Mouse (Mus musculus) heart, embryonic 16.5 days (tissue): Measurements from ENCODE around the gene Maneal. TPM values are rescaled to one million over a fixed set of nuclear protein-coding genes. Genes with fewer than 3 reads are reported as not detected.

ENCODE experiments used
- ATAC-seq: fragments of 200-750 bp; cut with Nextera tagmentation; replicated peaks from 2 replicates; pipeline ENCODE4 v1.8.0; 2017; ENCODE audit warnings: moderate number of reproducible peaks; ENCODE audit not compliant: insufficient read depth, low FRiP score; ENCODE audit errors: extremely low read depth
- H3K27ac ChIP-seq: fragments of 300-500 bp; sonication (generic); 2 replicates; pipeline ENCODE4 v1.5.1; 2014; ENCODE audit warnings: mild to moderate bottlenecking, low read length, control low read depth, moderate library complexity
- H3K27me3 ChIP-seq: fragments of 300-500 bp; sonication (generic); 2 replicates; pipeline ENCODE4 v1.6.1; 2014; ENCODE audit warnings: low read length, mixed read lengths; ENCODE audit not compliant: control insufficient read depth, insufficient read depth
- H3K36me3 ChIP-seq: fragments of 300-500 bp; sonication (generic); 2 replicates; pipeline ENCODE4 v1.6.1; 2014; ENCODE audit not compliant: control insufficient read depth, insufficient read depth
- H3K4me1 ChIP-seq: fragments of 300-500 bp; sonication (generic); 2 replicates; pipeline ENCODE4 v1.6.1; 2014; ENCODE audit warnings: low read length, mixed read lengths; ENCODE audit not compliant: control insufficient read depth, insufficient read depth
- H3K4me2 ChIP-seq: fragments of 300-500 bp; sonication (generic); 2 replicates; pipeline ENCODE4 v1.6.1; 2014; ENCODE audit warnings: low read depth, mild to moderate bottlenecking, control low read depth, low read length
- H3K4me3 ChIP-seq: fragments of 300-500 bp; sonication (generic); 2 replicates; pipeline ENCODE4 v1.5.1; 2014; ENCODE audit warnings: mild to moderate bottlenecking, control low read depth, low read length
- H3K9ac ChIP-seq: fragments of 300-500 bp; sonication (generic); 2 replicates; pipeline ENCODE4 v1.6.1; 2014; ENCODE audit warnings: low read length, control low read depth
- H3K9me3 ChIP-seq: fragments of 300-500 bp; sonication (generic); replicated peaks from 2 replicates; pipeline ENCODE4 v1.6.1; 2016; ENCODE audit warnings: low read length; ENCODE audit not compliant: control insufficient read depth
- WGBS: fragments of 180-500 bp; shearing (Covaris S2); extraction: QIAGEN DNeasy Blood & Tissue Kit; methylation state at CpG from one replicate; pipeline ENCODE4 v1.1.7; 2014; 5-methylcytosine and 5-hydroxymethylcytosine counted together
- polyA plus RNA-seq: library from polyadenylated mRNA; unstranded; fragments of >200 nt; fragmentation: Nextera tagmentation; extraction: Ambion mirVana; gene quantifications from 2 replicates; pipeline ENCODE4 v1.2.1, GENCODE M21; 2015

Maneal gene
- polyA plus RNA-seq, 1 experiment from 2014 or later: 0.07 TPM

DNA sequence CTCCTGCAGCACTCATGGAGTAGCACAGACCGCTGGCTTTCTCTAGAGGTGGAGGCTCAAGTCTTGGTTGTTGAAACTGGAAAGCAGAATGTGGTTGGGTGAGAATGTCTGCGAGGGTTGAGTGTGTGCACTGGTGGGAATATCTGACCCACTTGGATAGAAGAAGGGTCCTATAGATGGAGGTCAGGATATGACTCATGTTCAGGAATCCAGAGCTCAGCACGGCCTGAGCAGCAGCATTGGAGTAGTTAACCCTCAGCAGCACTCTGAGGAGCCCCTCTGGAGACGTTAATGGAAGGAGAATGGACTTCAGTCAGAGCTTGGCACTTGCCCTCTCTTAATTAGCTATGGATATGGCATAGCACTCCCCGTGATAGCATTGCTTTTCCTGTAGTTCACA is 32.3 kb downstream of the Maneal start:
- no peak for ATAC-seq
- H3K36me3 ChIP-seq: peaks cover 14% of the 10 kb centered on the region; the same call in 1 of the 2 replicates

DNA sequence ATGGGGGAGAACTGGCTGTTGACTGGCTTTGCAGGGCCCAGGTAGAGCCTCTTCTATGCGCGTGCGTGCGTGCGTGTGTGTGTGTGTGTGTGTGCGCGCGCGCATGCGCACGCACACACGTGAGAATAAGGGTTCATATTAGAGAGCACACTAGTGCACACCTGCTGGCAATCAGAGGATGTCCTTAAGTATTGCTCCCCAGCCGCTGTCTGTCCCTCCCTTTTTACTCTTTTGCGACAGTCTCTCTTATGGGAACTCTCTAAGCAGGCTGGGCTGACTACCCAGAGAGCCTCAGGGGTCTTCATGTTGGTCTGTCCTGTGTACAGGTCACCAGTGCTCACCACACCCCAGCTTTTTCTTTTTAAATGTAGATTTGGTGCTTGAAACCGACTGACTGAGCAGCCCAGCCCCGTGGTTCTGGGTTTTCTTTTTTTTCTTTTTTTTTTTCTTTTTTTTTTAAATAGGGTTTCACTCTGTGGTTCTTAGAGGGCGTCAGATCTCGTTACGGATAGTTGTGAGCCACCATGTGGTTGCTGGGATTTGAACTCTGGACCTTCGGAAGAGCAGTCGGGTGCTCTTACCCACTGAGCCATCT is 36.5 kb downstream of the Maneal start:
- no peak for ATAC-seq
- no peak overlapping the region for H3K4me2 ChIP-seq
- no peak overlapping the region for H3K4me3 ChIP-seq
- H3K27ac ChIP-seq: no peak overlapping the region
- no peak overlapping the region for H3K9ac ChIP-seq
- H3K27me3 ChIP-seq: no peaks in the 10 kb centered on the region
- WGBS: 94% methylated on average over 21 of the region's 21 CpGs
- H3K36me3 ChIP-seq: peaks cover 22% of the 10 kb centered on the region
- H3K9me3 ChIP-seq: no peaks in the 10 kb centered on the region
- no peaks in the 10 kb centered on the region for H3K4me1 ChIP-seq

More for the DNA sequence above, 32.3 kb downstream of the Maneal start:
- no peaks in the 10 kb centered on the region for H3K27me3 ChIP-seq
- H3K4me2 ChIP-seq: no peak overlapping the region
- no peak overlapping the region for H3K4me3 ChIP-seq
- no peak overlapping the region for H3K27ac ChIP-seq
- H3K4me1 ChIP-seq: no peaks in the 10 kb centered on the region
- WGBS: 66% methylated on average over 5 of the region's 5 CpGs
- no peak overlapping the region for H3K9ac ChIP-seq
- no peaks in the 10 kb centered on the region for H3K9me3 ChIP-seq

DNA sequence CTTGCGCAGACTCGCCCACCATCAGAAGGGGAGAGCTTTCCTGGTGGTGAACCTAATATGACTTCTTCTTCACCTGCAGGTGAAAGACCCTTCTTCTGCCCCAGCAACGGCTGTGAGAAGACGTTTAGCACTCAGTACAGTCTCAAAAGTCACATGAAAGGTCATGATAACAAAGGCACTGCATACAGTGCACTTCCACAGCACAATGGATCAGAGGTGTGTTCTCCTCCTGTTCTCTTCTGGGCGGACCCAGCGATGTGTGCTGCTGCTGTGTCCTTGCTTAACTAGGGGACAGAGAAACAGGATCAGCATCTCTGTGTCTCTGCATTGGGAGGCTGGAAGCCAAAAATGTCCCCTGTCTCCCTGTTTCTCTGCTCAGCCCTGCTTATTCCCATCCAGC is 37.0 kb downstream of the Maneal start:
- no peak for ATAC-seq
- Histone ChIP-seq H3K4me2 (no peak overlapping the region), H3K27ac (no peak overlapping the region), H3K27me3 (no peaks in the 10 kb centered on the region), H3K36me3 (peaks cover 22% of the 10 kb centered on the region), H3K4me3 (no peak overlapping the region), H3K9me3 (no peaks in the 10 kb centered on the region), H3K4me1 (no peaks in the 10 kb centered on the region), H3K9ac (no peak overlapping the region)
- 86% methylated on average over 6 of the region's 6 CpGs for WGBS

DNA sequence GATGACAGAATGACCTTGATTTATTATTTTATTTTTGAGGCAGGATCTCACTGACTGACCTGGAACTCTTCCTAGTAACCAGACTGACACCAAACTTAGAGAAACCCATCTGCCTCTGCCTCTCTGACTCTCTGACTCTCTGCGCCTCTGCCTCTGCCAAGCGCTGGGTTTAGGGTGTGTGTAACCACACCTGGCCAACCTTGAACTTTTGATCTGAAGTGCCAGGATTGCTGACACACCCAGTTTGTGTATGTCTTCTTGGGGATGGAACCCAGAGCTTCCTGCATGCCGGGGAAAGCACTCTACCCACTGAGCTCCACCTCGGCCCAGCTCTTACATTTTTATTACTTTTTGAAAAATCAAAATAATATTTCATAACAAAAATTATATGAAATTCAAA is 43.1 kb downstream of the Maneal start:
- no peak overlapping the region for H3K27ac ChIP-seq
- WGBS: 91% methylated on average over 4 of the region's 4 CpGs
- no peak overlapping the region for H3K4me2 ChIP-seq
- peaks cover 9% of the 10 kb centered on the region for H3K36me3 ChIP-seq
- no peak for ATAC-seq
- no peaks in the 10 kb centered on the region for H3K27me3 ChIP-seq
- H3K4me3 ChIP-seq: no peak overlapping the region
- no peak overlapping the region for H3K9ac ChIP-seq
- H3K9me3 ChIP-seq: no peaks in the 10 kb centered on the region
- peaks cover 7% of the 10 kb centered on the region for H3K4me1 ChIP-seq

DNA sequence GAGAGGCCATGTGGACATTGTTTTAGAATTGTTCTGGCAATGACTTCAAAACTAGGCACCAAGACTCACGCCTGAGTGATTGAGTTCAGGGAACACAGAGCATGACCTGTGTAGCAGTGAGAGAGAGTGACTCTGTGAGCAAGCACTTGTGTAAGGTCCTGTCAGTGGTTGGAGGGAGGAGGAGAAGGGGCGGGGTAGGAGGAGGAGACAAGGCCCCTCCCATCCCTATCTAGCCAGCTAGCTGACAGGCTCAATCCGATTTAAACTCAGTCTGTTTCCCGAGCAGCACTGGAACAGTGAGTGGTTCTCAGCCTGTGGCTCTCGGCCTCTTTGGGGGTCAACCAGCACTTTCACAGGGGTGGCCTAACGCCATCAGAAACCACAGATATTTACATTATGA is 44.2 kb downstream of the Maneal start:
- Histone ChIP-seq H3K9ac (peak overlapping the region; percentile 30; the same call in 1 of the 2 replicates), H3K4me2 (peak overlapping the region; percentile 30; the same call in 1 of the 2 replicates), H3K9me3 (no peaks in the 10 kb centered on the region), H3K36me3 (peaks cover 5% of the 10 kb centered on the region), H3K4me1 (peaks cover 7% of the 10 kb centered on the region), H3K27ac (no peak overlapping the region), H3K27me3 (no peaks in the 10 kb centered on the region), H3K4me3 (0 out of 2 replicates have a peak overlapping the region, but pooled peaks have one; percentile 6)
- WGBS: 15% methylated on average over 6 of the region's 6 CpGs
- peak; percentile 90 for ATAC-seq

DNA sequence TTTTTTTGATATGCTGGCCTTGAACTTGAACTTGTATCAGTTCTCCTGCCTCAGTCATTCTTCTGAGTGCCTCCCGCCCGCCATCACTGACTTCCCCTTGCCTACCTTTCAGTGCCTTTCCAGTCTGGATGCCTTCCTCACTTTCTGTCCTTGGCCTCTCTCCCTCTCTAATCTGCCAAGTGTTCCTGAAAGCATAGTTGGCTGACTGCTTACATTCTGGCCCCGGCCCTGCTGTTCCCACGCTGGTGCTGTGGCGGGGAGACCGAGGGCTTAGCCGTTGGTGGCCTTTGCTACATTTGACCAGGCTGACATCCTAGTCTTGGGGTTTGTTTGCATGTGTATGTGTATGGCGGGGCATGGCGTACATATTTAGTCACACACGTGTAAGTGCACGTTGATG is 46.1 kb downstream of the Maneal start:
- no peak overlapping the region for H3K4me2 ChIP-seq
- H3K27ac ChIP-seq: no peak overlapping the region
- H3K27me3 ChIP-seq: no peaks in the 10 kb centered on the region
- no peaks in the 10 kb centered on the region; the same call in 1 of the 2 replicates for H3K36me3 ChIP-seq
- ATAC-seq: no peak
- no peaks in the 10 kb centered on the region for H3K9me3 ChIP-seq
- H3K4me1 ChIP-seq: peaks cover 7% of the 10 kb centered on the region
- 89% methylated on average over 11 of the region's 11 CpGs for WGBS
- no peak overlapping the region for H3K4me3 ChIP-seq
- H3K9ac ChIP-seq: no peak overlapping the region

DNA sequence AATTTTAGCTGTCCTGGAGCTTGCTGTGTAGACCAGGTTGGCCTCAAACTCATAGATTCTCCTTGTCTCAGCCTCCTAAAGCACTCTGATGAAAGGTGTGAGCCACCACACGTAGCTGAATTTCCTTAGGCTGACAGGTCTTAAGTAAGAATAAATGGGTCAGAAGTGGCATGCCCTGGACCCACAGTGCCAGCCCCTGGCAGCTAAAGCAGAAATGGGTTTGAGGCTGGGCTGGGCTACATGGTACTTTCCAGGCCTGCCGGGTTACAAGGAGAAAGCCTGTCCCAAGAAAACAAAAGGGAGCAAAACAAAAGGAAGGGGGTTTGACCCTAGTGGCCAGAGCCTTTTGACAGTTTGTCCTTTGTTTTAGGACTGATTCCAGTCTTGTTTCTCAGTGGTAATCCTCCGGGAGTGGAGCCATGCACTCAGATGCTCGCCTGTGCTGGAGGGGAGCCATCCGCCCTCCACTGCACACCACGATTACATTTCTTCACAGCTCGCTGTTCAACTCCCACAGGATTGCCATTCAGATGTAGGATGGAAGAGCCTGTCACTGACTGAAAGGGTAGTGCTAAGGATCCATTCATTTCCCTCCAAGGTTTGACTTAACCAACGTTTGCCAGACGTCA is 50.5 kb downstream of the Maneal start:
- Histone ChIP-seq H3K4me1 (no peaks in the 10 kb centered on the region), H3K36me3 (peaks cover 2% of the 10 kb centered on the region), H3K27ac (no peak overlapping the region), H3K27me3 (no peaks in the 10 kb centered on the region), H3K9me3 (no peaks in the 10 kb centered on the region), H3K9ac (no peak overlapping the region), H3K4me3 (no peak overlapping the region), H3K4me2 (no peak overlapping the region)
- WGBS: 60% methylated on average over 9 of the region's 9 CpGs
- no peak for ATAC-seq

DNA sequence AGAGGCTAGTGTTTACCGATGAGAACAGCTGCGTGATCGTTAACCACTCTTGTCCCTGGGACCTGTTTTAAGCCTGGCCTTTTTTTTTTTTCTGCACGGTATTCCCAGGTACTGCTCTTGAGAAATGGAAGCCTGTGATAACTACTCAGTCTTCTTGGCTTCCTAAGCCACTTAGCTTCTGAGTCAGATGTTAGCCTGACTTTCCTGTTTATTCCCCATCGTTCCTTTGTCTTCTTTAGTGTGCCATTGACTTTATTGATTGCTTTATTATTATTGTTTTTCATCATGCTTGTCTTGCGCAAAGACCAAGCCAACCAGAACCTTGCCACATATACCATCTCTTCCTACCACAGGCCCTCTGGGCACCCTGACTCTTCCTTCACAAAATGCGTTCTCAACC is 51.9 kb downstream of the Maneal start:
- no peak for ATAC-seq

DNA sequence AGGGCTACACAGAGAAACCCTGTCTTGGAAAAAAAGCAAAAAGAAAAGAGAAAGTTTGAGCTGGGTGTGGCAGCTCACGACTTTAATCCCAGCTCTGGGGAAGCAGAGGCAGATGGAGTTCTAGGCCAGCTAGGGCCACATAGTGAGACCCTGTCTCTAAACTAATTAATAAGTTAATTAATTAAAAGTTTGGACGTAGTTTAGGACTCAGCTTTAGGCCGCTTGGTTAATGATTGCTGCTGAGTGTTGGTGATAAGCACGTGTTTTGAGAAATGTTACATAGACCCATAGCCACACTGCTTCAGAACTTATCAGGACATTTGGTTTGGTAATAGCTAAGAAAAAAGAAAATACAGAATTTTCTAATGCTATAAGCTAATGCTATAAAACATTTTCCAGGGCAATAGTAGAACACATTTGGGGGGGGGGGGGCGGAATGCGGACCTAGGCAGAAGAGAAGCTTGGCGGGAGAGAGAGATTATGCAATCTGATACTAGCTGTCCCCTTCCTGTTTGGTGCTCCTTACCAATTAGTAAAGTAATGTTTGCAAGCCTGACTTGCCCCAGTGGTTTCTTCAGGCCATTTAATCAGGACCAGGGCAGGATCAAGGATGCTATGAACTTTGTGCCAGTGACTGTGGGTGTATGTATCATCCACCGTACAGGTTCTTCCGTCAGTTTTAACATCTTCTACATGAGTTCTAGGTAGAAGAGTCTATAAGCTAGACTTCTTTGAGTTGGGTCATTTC is 52.7 kb downstream of the Maneal start:
- Histone ChIP-seq H3K27ac (no peak overlapping the region), H3K4me3 (no peak overlapping the region), H3K9ac (no peak overlapping the region), H3K9me3 (no peaks in the 10 kb centered on the region), H3K27me3 (no peaks in the 10 kb centered on the region), H3K4me2 (no peak overlapping the region), H3K4me1 (no peaks in the 10 kb centered on the region), H3K36me3 (peaks cover 18% of the 10 kb centered on the region)
- 80% methylated on average over 9 of the region's 9 CpGs for WGBS
- no peak for ATAC-seq

More for the DNA sequence above, 51.9 kb downstream of the Maneal start:
- H3K27ac ChIP-seq: no peak overlapping the region
- 92% methylated on average over 7 of the region's 7 CpGs for WGBS
- H3K4me3 ChIP-seq: no peak overlapping the region
- no peaks in the 10 kb centered on the region for H3K4me1 ChIP-seq
- H3K27me3 ChIP-seq: no peaks in the 10 kb centered on the region
- H3K4me2 ChIP-seq: no peak overlapping the region
- H3K9me3 ChIP-seq: no peaks in the 10 kb centered on the region
- peaks cover 13% of the 10 kb centered on the region for H3K36me3 ChIP-seq
- H3K9ac ChIP-seq: no peak overlapping the region
